Mouse (Mus musculus): ENCODE results near the gene Il10rb. TPM values are rescaled to one million over a fixed set of nuclear protein-coding genes. Genes with fewer than 3 reads are reported as not detected.
"Not testable (repeated sequence)": the region's sequence is repeated elsewhere in the genome, so short reads cannot be mapped to it uniquely, and the experiment has no call there.

Gene Il10rb
- total RNA-seq, 1 experiment from 2014 or later, result 55.1 TPM

DNA sequence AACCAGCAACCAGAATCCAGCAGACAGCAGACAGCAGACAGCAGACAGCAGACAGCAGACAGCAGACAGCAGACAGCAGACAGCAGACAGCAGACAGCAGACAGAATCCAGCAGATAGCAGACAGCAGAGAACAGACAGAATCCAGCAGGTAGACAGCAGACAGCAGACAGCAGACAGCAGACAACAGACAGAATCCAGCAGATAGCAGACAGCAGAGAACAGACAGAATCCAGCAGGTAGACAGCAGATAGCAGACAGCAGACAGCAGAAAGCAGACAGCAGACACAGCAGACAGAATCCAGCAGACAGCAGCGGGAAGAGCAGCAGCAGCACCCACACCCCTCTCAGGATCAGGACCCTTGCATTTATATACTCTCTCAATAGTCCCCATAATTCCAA is 32.6 kb downstream of the Il10rb start:
- ATAC-seq (replicated peaks in 1 of 2; ENCODE audit: insufficient read depth in 1 of 2, low FRiP score in 2 of 2, low TSS enrichment in 1 of 2, low read depth in 1 of 2, poor library complexity in 2 of 2, severe bottlenecking in 2 of 2), result not testable (repeated sequence)

DNA sequence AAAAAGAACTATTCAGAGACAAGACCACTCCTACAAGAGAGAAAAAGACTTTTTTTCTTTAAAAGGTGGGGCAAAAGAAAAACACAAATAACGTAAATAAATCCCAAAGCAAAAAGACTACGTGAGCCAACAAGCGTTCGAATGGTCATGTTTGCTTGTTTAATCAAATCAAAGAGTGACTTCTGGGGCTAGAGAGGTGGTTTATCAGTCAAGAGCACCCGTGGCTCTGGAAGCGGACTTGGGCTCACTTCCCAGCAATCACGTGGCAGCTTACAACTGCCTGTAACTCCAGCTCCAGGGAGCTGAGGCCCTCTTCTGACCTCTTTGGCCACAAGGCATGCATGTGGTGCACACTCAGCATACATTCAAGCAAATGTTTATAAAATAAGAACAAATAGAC is 35.4 kb downstream of the Il10rb start:
- ATAC-seq (replicated peaks in 1 of 2; ENCODE audit: insufficient read depth in 1 of 2, low FRiP score in 2 of 2, low TSS enrichment in 1 of 2, low read depth in 1 of 2, poor library complexity in 2 of 2, severe bottlenecking in 2 of 2), result peak; percentile 38 to 68

DNA sequence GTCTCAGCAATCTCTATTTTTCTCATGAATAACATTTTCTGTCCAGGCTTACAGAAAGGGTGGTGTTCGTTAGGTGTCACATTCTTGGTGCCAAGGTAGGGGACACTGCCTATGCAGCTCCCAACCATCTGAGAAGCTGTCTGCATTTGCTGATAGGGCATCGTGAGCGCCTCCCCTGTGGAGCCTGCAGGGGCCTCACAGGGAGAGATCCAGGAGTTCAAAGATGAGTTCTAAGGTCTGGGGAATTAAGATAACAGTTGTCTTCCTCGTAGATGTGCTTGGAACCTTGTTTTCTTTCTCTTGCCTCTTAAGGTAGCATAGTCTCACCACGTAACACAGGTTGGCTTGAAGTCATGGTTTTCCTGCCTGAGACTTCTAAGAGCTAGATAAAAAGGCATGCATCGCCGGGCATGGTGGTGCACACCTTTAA is 35.9 kb downstream of the Il10rb start:
- ATAC-seq (replicated peaks in 1 of 2; ENCODE audit: insufficient read depth in 1 of 2, low FRiP score in 2 of 2, low TSS enrichment in 1 of 2, low read depth in 1 of 2, poor library complexity in 2 of 2, severe bottlenecking in 2 of 2), result peak; percentile 39 to 55; a peak in 2 of 4 replicates

DNA sequence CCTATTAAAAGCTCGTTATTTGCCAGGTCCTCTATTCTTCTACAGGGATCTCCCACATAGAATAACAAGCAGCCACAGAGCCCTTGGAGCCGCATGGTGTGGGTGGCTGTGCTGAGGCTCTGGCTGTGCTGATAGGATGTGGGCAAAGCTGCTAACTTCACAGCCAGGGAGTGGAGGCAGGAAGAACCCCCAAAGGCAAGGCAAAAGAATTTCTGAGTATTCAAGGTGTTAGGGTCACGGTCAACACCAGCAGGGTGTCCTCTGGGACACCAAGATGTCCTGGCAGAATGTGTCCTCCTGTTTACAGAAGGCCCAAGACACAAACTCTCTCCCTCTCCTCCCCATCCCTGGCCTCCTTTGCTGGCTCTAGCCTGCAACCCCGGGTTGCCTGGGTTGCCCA is 36.5 kb downstream of the Il10rb start:
- peak; percentile 32 to 34; a peak in 1 of 4 replicates for ATAC-seq (replicated peaks in 1 of 2; ENCODE audit: insufficient read depth in 1 of 2, low FRiP score in 2 of 2, low TSS enrichment in 1 of 2, low read depth in 1 of 2, poor library complexity in 2 of 2, severe bottlenecking in 2 of 2)

DNA sequence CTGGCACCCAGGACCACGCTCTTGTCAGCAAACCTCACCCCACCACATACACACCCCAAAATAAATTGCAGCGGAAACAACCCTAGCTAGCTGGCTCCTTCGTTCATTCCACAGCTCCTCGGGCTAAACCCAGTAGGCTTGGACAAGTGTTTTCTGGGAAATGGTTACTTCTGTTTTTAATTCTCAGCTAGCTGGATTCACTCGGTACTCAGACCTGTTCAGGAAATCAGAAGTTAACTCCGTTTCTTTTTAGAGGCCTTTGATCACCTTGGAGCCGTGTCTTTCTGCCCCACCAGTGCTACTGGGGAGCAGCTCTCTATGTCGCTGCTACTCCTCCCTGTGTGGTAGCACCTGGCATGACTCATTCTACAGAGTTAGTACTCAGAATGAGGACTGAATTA is 37.2 kb downstream of the Il10rb start:
- ATAC-seq (replicated peaks in 1 of 2; ENCODE audit: insufficient read depth in 1 of 2, low FRiP score in 2 of 2, low TSS enrichment in 1 of 2, low read depth in 1 of 2, poor library complexity in 2 of 2, severe bottlenecking in 2 of 2), result no peak

DNA sequence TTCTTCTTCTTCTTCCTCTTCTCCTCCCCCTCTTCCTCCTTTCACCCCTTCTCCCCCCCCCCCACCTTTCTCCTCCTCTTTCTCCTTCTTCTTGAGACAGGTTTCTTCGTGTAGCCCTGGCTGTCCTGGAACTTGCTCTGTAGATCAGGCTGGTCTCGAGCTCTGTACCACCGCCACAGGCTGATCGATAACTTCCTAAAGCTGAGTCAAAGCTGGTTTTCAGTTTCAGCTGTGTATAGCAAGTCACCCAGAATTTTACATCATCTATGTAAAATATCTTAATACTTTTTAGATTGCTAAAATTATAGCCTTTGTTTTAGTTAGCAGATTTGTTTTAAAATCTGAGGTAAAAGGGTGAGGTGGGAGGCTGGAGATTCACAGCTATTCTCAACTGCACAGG is 38.9 kb downstream of the Il10rb start:
- no peak for ATAC-seq (replicated peaks in 1 of 2; ENCODE audit: insufficient read depth in 1 of 2, low FRiP score in 2 of 2, low TSS enrichment in 1 of 2, low read depth in 1 of 2, poor library complexity in 2 of 2, severe bottlenecking in 2 of 2)

DNA sequence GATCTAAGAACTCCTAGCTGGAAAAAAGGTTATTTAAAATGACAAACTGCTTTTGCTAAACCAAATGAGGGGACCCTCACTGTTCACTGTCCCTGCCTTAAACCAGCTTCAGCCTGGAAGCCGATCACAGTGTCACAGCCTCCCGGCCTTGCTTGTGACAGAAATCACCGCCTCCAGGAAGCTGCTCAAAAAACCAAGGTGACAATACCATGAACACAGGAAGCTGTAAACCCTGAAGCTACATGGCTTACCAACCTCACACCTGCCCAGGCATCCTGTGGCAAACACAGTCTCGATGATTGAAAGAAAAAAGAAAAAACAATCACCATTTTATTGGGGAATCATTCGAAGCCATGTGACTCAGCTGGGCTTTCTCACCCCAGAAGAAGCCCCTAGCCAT is 39.6 kb downstream of the Il10rb start:
- ATAC-seq (replicated peaks in 1 of 2; ENCODE audit: insufficient read depth in 1 of 2, low FRiP score in 2 of 2, low TSS enrichment in 1 of 2, low read depth in 1 of 2, poor library complexity in 2 of 2, severe bottlenecking in 2 of 2), result no peak; a peak in 1 of 4 replicates

DNA sequence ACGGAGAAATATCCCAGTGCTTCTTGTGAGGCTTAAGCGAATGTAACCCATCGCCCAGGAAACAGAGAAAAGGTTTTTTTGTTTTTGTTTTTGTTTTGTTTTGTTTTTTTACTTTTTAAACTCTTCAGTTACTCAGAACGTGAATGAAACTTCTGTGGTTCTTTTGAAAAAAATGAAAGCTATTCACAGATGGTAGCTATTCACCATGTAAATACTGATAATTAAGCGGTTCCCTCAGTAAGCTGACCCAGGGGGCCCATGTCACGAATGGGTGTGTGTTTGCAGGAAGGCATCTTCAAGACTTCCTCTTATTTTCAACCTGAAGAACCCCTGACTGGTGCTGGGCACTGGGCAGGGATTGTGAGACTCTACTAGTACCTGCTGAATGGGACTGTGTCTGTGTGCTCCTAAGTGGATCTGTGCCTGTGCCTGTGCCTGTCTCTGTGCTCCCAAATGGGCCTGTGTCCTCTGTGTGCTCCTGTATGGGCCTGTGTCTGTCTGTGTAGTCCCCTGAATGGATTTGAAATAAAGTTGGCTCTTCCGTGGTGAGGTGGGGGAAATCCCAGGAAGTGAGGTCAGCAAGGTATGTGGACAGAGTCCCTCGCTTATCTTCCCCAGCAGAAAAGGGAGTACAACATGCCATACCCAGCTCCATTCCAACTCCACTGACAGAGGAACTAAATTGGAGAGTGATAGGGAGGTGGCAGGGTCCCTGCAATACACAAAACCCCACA is 41.0 kb downstream of the Il10rb start:
- peak; percentile 30 to 55; a peak in 2 of 4 replicates for ATAC-seq (replicated peaks in 1 of 2; ENCODE audit: insufficient read depth in 1 of 2, low FRiP score in 2 of 2, low TSS enrichment in 1 of 2, low read depth in 1 of 2, poor library complexity in 2 of 2, severe bottlenecking in 2 of 2)

DNA sequence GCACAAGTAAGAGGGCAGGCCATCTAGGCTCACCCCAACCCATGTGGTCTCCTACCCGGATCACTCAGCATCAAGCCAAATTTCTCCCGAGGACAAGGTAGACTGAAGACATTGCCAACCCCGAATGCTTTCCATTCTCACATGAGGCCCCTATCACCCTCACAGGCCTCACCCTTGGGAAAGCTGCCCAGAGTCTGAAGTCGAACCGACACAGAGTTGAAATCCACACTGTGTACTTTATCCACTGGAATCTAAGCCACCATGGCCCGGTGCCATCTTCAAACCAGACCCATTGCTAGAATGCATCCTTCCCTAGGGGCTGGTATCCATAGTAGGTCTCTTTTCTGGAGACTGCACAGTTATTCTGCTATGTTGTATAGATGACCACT is 41.5 kb downstream of the Il10rb start:
- no peak for ATAC-seq (replicated peaks in 1 of 2; ENCODE audit: insufficient read depth in 1 of 2, low FRiP score in 2 of 2, low TSS enrichment in 1 of 2, low read depth in 1 of 2, poor library complexity in 2 of 2, severe bottlenecking in 2 of 2)

DNA sequence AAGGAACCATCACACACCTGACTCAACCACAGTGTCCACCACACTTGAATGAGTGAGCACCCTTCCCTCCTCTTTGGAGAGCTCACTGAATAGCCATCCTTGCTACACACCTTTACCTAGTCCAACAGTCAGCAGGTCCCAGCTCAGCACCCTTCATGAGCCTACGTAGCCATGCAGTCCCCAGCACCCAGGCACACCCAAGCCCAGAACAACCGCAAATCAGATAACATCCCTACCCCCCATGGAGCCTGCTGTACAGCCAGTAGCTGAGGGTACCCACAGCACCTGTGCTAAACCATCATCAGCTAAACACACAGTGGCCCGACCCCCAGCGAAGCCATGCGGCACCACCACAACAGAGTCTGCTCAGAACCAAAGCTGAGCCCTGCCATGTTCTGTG is 42.1 kb downstream of the Il10rb start:
- ATAC-seq (replicated peaks in 1 of 2; ENCODE audit: insufficient read depth in 1 of 2, low FRiP score in 2 of 2, low TSS enrichment in 1 of 2, low read depth in 1 of 2, poor library complexity in 2 of 2, severe bottlenecking in 2 of 2), result no peak

DNA sequence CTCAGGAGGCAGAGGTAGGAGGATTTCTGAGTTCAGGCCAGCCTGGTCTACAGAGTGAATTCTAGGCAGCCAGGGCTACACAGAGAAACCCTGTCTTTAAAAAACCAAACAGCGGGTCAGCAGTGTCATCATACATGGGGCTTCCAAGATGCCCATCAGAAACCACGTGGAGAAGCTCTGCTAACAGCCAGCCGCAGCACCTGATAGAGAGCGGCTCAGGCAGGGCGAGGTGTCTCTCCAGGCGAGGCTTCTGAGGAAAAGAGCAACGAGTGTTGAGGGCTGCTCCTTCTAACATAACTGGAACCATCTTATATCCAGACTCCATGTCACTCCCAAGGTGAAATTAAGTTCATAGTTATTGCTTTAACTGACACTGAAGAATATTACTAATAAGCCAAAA is 42.9 kb downstream of the Il10rb start:
- ATAC-seq (replicated peaks in 1 of 2; ENCODE audit: insufficient read depth in 1 of 2, low FRiP score in 2 of 2, low TSS enrichment in 1 of 2, low read depth in 1 of 2, poor library complexity in 2 of 2, severe bottlenecking in 2 of 2), result no peak

DNA sequence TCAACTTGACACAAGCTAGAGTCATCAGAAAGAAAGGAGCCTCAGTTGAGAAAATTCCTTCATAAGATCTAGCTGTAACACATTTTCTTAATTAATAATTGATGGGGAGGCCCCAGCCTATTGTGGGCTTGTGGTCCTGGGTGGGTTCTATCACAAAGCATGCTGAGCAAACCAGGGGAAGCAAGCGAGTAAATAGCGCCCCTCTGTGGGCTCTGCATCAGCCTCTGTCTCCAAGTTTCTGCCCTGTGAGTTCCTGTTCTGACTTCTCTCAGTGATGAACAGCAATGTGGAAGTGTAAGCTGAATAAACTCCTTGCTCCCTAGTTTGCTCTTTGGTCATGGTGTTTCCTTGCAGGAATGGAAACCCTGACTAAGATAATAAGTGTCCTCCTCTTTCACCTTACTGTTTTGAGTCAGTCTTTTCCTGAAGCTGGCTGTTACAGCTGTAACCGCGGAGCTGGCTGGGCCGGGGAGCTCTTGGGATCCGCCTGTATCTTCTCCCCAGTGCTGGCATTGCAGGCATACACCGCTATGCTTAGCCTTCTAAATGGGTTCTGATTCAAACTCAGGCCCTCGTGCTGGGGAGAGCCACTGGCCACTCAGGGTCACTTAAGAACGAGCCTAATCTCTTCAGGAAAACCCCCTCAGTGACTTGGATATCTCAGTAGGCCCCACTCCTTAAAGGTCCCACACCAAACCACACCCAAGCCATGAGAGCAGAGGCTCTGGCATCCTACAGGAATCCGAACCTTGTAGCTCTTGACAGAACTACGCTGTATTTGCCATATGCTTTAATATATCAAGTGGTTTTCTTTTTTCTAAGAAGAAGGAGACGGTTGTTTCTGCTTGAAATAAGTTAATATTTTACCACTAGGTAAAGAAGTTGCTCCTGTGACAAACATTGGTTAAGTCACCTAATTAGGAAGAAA is 44.4 kb downstream of the Il10rb start:
- ATAC-seq (replicated peaks in 1 of 2; ENCODE audit: insufficient read depth in 1 of 2, low FRiP score in 2 of 2, low TSS enrichment in 1 of 2, low read depth in 1 of 2, poor library complexity in 2 of 2, severe bottlenecking in 2 of 2), result no peak

DNA sequence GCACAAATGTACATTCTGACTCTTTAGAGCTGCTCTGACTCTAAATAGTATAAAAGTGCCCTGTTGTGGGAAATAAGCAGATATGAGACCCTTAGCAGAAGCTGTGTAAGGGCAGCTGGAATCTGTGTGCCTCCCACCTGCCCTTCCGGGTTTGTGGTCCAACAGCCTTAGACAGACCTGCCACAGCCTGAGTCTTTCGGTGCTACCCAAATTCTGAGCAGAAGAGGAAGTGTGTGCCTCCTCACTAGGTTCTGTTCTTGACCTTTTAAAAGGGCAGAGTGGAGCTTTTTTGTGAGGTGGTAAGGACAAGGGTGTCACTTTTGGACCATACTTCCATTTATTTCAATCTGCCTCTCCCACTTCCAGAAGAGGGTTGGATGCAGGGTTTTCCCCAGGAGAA is 46.0 kb downstream of the Il10rb start:
- peak; percentile 54 to 63; a peak in 3 of 4 replicates for ATAC-seq (replicated peaks in 1 of 2; ENCODE audit: insufficient read depth in 1 of 2, low FRiP score in 2 of 2, low TSS enrichment in 1 of 2, low read depth in 1 of 2, poor library complexity in 2 of 2, severe bottlenecking in 2 of 2)

DNA sequence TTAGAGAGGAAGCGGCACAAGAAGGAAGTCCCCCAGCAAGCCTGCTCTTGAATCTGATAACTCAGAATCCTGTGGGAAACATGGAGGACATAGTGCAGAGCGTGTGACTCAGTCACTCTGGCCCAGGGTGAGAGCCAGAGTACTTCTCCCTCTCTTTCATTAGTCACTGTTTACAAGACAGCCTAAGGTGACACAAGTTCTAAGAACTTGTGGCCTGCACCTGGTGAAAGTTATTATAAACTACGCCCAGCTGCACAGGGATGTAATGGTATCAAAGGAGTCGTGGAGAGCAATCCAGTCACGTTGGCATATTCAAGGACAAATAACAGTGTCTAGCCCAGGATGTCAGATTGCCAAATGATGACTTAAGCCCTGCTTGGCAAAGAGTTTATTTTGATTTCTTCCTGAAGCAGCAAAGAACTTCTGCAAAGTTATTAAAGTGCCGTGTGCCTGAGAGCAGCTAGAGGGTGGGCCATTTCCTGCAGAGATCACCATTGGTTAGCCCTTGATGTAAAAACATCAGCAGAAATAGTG is 46.5 kb downstream of the Il10rb start:
- ATAC-seq (replicated peaks in 1 of 2; ENCODE audit: insufficient read depth in 1 of 2, low FRiP score in 2 of 2, low TSS enrichment in 1 of 2, low read depth in 1 of 2, poor library complexity in 2 of 2, severe bottlenecking in 2 of 2), result peak; percentile 22 to 39; a peak in 1 of 4 replicates

DNA sequence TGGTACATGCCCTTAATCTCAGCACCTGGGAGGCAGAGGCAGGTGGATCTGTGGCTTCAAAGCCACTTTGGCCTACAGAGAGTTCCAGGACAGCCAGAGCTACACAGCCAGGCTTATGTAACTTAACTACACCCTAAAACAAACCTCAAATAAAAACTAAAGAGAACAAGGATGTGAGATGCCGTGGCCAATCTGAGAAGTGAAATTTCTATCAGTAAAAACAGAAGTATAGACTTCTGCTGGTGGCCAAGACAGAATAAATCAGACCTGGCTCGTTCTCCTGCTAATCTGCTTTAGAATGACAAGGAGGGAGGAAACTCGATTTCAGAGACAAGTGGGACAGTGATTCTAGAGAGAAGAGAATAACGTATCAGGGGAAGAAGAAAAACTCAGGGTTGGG is 49.9 kb downstream of the Il10rb start:
- no peak for ATAC-seq (replicated peaks in 1 of 2; ENCODE audit: insufficient read depth in 1 of 2, low FRiP score in 2 of 2, low TSS enrichment in 1 of 2, low read depth in 1 of 2, poor library complexity in 2 of 2, severe bottlenecking in 2 of 2)

DNA sequence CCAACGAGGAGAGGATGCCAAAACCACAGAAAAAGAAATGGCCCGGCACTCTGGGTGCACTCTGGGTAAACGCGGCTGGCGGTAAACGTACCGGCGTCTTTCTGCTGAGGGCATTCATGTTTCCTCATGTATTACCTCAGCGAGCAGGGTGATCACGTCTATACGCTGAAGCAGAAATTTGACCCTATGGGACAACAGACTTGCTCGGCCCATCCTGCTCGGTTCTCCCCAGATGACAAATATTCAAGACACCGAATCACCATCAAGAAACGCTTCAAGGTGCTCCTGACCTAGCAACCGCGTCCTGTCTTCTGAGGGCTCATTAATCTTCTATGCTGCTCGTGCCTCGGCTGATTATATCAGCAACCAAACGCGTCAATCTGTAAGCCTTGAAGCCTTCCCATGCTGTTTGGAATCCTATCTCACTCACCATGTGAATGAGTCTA is 52.4 kb downstream of the Il10rb start:
- peak; percentile 24 to 31; a peak in 1 of 4 replicates for ATAC-seq (replicated peaks in 1 of 2; ENCODE audit: insufficient read depth in 1 of 2, low FRiP score in 2 of 2, low TSS enrichment in 1 of 2, low read depth in 1 of 2, poor library complexity in 2 of 2, severe bottlenecking in 2 of 2)

DNA sequence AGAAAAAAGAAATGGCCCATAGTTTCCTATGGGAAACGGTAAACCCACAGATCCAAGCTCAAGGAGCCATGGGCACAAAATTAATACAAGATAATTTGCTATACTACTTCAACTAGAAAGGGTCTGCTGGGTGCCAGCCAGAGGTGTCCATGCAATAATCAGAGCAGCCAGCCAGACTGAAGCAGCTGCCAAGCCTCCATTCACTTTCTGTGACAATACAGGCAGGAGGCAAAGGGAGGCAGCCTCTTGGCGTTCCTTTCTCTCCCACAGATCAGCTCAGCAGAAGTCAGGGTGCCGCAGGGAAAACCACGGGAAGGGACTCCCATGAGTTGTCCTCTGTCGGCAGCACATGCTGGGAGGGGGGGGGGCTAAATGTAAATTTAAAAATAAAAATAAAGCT is 53.0 kb downstream of the Il10rb start:
- ATAC-seq (replicated peaks in 1 of 2; ENCODE audit: insufficient read depth in 1 of 2, low FRiP score in 2 of 2, low TSS enrichment in 1 of 2, low read depth in 1 of 2, poor library complexity in 2 of 2, severe bottlenecking in 2 of 2), result no peak

DNA sequence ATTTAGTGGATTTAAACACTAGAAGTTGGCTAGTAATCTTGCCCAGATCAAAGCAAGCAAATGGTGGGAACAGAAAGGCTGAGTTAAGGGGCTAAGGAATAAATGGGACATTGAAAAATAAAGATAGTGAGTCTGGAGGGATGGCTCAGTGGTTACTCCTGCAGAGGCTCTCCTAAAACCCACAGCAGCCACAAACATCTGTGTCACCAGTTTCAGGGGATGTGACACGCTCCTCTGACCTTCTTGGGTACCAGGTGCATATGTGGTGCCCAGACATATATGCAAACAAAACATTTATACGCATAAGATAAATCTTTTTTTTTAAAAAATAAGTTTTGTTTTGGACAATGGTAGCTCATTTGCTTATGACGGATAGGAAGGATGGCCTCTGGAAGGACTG is 53.4 kb downstream of the Il10rb start:
- ATAC-seq (replicated peaks in 1 of 2; ENCODE audit: insufficient read depth in 1 of 2, low FRiP score in 2 of 2, low TSS enrichment in 1 of 2, low read depth in 1 of 2, poor library complexity in 2 of 2, severe bottlenecking in 2 of 2), result no peak

Measured in hematopoietic stem cell, adult 5-6 weeks (primary cell).